Mouse (Mus musculus) ovary, postnatal 10 days (tissue): ENCODE results near the gene Btnl1.

Experiments used
- DNase-seq: peaks from one replicate; pipeline ENCODE4 v3.0.0; 2022; ENCODE audit warnings: low spot score

Btnl1 gene

DNA sequence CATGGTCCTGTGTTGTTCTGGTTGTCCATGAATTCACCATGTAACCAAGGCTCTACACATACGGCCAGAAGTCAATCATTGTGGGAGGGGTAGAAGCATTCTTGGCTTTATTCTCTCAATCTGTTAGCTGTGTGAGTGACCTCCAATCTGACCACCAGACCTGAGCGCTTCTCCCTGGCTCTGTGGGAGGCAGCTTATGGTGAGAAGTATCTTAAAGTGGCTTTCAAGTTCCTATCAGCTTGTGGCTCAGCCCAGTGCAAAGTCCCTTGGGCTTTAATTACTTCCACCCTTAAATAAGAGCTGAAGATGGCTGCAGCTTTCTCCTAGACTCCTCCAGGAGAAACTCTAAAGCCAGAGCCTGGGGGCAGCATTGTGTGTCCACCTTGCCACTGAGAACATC is at the start of gene Btnl1:
TSS of gene Btnl1 (plus strand) at position 286 of the 400 bp plus-strand sequence.
- no peak for DNase-seq

DNA sequence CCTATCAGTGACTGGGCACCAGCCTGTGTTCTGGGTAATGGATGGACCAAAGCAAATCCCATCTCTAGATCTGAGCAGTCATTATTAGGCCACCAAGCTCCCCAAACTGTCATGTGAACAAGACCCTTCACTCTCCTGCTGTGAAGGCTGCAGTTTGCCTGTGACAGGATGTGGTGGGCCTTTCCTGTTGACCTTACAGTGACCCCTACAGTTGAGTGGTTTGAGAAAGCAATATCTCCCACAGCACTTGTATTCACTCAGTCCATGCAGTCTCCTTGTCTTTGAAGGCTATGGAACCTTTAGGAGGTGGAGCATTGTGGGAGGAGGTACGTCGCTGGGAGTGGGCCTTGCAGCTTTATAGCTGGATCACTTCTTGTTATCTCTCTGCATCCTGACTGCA is 47.1 kb upstream of the Btnl1 start:
- DNase-seq: no peak

DNA sequence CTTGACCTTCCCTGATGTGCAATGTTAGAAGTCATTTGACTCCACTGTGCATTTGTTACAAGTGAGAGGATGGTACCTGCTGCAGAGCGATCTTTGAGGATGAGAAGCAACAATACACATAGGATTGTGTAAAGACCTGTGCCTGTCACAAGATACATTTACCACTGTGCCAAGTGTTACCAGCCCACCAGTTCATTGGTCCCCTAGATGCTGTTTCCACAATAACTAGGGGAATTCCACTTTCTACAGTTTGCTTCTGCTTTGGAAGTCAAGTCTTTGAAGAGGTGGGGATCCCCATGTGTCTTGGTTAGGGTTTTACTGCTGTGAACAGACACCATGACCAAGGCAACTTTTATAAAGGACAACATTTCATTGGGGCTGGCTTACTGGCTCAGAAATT is 45.7 kb upstream of the Btnl1 start:
- DNase-seq: no peak

GRCm38 (mm10) chr17:34340619-34341402 is 36.1 kb upstream of the Btnl1 start:
- no peak for DNase-seq

- DNase-seq: no peak
Observed at GRCm38 (mm10) chr17:34344882-34345281, 32.0 kb upstream of the Btnl1 start.

- DNase-seq: no peak
Observed at GRCm38 (mm10) chr17:34345486-34345885, 31.4 kb upstream of the Btnl1 start.

DNA sequence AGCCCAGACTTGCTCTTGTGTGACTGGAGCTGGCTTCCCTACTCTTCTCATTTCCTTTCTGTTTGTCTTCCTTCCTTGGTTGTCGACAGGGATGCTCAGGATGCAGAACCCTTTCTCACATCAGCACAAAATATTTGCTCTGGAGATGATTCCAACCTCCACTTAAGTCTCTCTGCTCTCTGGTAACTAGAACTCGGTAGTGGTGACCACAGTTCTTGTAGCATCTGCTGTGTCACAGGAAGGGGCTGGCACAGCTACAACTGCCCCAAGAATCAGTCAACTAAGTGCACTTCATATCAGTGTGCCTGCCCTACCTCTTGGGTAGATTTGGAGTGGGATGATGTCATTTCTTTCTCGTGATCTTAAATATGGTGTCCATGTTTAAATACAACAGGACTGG is 30.9 kb upstream of the Btnl1 start:
- DNase-seq: no peak

DNA sequence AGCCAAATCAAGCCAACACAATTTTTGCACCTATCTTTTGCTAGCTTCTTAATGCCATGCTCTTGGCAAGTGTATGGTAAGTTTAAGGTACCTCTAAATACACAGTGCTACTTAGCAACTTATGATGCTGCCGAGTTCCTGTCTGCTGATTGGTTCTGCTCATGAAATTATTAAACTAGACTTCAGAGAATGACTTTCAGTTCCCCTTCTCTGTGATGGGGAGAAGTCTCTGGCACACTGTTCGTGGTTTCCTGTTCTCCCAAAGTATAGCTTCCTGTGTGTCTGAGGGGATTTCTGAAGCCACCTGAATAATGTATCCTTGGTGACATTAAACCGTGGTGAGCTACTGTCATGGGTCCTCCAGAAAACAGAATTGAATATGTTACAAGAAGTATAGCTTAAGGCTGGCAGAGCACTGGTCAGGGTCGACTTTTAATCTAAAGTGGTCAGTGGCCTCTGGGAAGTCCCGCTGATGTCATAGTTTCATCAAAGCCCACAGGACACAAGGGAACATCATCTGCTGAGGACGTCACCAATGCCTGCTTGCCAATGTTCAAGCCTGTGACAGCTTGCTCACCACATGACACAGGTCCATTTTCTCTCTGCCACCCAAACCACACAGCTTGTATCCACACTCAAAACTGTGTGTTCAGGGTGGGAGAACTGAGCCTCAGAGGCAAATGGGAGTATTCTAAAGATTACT is 29.2 kb upstream of the Btnl1 start:
- no peak for DNase-seq

DNA sequence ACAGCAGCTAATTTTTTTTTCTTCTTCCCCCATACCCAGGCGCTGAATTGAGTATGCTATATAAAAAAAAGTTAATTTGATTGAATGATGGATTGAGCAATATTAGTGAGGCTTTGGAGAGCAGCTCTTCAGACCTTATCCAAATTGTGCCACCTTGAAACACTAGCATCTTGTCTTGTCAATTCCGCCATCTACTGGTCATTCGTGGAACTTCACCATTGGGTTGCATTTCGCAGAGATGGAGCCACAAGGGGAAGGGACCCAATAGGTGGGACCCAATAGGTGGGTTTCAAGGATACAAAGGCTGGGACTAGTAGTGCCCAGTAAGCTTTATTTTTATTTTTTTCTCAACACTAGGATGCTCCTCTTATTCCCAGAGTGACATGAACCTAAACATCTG is 27.5 kb upstream of the Btnl1 start:
- DNase-seq: peak; percentile 46

GRCm38 (mm10) chr17:34354539-34354938 is 22.4 kb upstream of the Btnl1 start, which contains the start of gene Btnl2:
Gene Btnl2 (plus strand): TSS chr17:34354822.
- DNase-seq: no peak

GRCm38 (mm10) chr17:34354940-34355339 is 22.0 kb upstream of the Btnl1 start:
- DNase-seq: no peak

DNA sequence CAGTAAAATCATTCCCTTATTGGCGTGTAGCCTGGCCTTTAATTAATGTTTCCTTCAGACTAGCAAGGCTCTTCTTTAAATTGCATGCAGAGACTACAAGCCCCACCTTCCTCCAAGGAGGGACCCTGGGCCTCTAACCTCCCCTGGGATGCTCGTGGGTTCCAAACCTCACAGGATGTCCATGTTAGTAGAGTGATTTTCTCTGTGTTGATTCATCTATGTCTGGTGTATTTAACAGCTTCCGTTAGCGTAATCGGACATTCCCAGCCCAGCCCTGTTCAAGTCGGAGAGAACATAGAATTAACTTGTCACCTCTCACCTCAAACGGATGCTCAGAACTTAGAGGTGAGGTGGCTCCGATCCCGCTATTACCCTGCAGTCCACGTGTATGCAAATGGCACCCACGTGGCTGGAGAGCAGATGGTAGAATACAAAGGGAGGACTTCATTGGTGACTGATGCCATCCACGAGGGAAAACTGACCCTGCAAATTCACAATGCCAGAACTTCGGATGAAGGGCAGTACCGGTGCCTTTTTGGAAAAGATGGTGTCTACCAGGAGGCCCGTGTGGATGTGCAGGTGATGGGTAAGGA is 13.9 kb upstream of the Btnl1 start:
- no peak for DNase-seq

- no peak for DNase-seq
Observed at GRCm38 (mm10) chr17:34363676-34364310, 13.1 kb upstream of the Btnl1 start.

- DNase-seq: no peak
Observed at GRCm38 (mm10) chr17:34365031-34365430, 11.9 kb upstream of the Btnl1 start.

DNA sequence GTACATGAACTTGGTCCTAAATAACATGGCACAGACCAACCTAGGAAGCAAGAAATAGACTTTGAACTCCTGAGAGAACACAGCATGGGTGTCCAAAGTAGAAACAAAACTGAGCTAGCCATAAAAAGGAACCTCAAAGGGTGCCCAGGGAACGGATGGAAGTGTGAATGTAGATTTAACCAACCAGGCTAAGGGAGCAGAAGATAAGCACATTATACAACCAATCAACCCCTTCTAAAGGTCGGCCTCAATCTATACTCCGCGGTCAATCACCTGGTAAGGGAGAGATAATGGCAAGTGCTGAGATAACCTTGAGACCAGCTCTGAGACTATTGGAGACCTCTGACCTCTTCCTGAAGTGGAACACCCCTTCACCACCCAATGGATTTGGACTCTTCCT is 6.4 kb upstream of the Btnl1 start:
- no peak for DNase-seq

GRCm38 (mm10) chr17:34373055-34373709 is 3.8 kb upstream of the Btnl1 start:
- DNase-seq: no peak

- no peak for DNase-seq
Observed at GRCm38 (mm10) chr17:34377450-34378209, 698 bp downstream of the Btnl1 start.

- DNase-seq: no peak
Observed at GRCm38 (mm10) chr17:34378716-34379115, 1.8 kb downstream of the Btnl1 start.

DNA sequence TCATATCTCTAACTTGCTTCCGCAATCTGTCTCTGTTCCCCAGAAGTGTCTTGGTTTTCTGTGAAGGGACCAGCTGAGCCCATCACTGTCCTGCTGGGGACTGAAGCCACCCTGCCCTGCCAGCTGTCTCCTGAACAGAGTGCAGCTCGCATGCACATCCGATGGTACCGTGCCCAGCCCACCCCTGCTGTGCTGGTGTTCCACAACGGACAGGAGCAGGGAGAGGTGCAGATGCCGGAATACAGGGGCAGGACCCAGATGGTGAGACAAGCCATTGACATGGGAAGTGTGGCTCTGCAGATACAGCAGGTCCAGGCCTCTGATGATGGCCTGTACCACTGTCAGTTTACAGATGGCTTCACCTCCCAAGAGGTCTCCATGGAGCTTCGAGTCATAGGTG is 2.5 kb downstream of the Btnl1 start:
- DNase-seq: no peak

GRCm38 (mm10) chr17:34381876-34382275 is 4.9 kb downstream of the Btnl1 start:
- DNase-seq: no peak

- no peak for DNase-seq
Observed at GRCm38 (mm10) chr17:34383212-34383611, 6.3 kb downstream of the Btnl1 start.
